Mouse (Mus musculus) forebrain, embryonic 14.5 days (tissue): ENCODE results near the gene Gcm1. TPM values are rescaled to one million over a fixed set of nuclear protein-coding genes. Genes with fewer than 3 reads are reported as not detected.

ENCODE experiments used
- ATAC-seq: fragments of 200-750 bp; cut with Nextera tagmentation; 2 replicates; pipeline ENCODE4 v1.8.0; 2017; ENCODE audit warnings: mild to moderate bottlenecking, moderate library complexity
- DNase-seq: peaks from one replicate; pipeline ENCODE4 v3.0.0-alpha.2; 2015; ENCODE audit warnings: low spot score
- H3K27ac ChIP-seq: fragments of 300-500 bp; sonication (generic); 2 replicates; pipeline ENCODE4 v1.5.1; 2014; ENCODE audit warnings: low read depth, mild to moderate bottlenecking, control low read depth, low read length, moderate library complexity
- H3K27me3 ChIP-seq: fragments of 300-500 bp; sonication (generic); replicated peaks from 2 replicates; pipeline ENCODE4 v1.6.1; 2014; ENCODE audit warnings: low read length, control low read depth, mixed read lengths; ENCODE audit not compliant: control insufficient read depth, insufficient read depth
- H3K36me3 ChIP-seq: fragments of 300-500 bp; sonication (generic); 2 replicates; pipeline ENCODE4 v1.6.1; 2014; ENCODE audit warnings: low read length, control low read depth; ENCODE audit not compliant: control insufficient read depth, insufficient read depth
- H3K4me1 ChIP-seq: fragments of 300-500 bp; sonication (generic); 2 replicates; pipeline ENCODE4 v1.6.1; 2014; ENCODE audit warnings: antibody characterized with exemption, low read length, control low read depth; ENCODE audit not compliant: control insufficient read depth, insufficient read depth
- H3K4me2 ChIP-seq: fragments of 300-500 bp; sonication (generic); 2 replicates; pipeline ENCODE4 v1.6.1; 2014; ENCODE audit warnings: mild to moderate bottlenecking, control low read depth, low read length
- H3K4me3 ChIP-seq: fragments of 300-500 bp; sonication (generic); 2 replicates; pipeline ENCODE4 v1.5.1; 2014; ENCODE audit warnings: low read depth, low read length, control low read depth
- H3K9ac ChIP-seq: fragments of 300-500 bp; sonication (generic); 2 replicates; pipeline ENCODE4 v1.6.1; 2014; ENCODE audit warnings: mild to moderate bottlenecking, low read length, control low read depth, moderate library complexity
- H3K9me3 ChIP-seq: fragments of 300-500 bp; sonication (generic); replicated peaks from 2 replicates; pipeline ENCODE4 v1.6.1; 2016; ENCODE audit warnings: low read length, control low read depth, mixed read lengths; ENCODE audit not compliant: control insufficient read depth
- WGBS: fragments of 180-500 bp; shearing (Covaris S2); extraction: QIAGEN DNeasy Blood & Tissue Kit; methylation state at CpG from one replicate; pipeline ENCODE4 v1.1.7; 2014; 5-methylcytosine and 5-hydroxymethylcytosine counted together
- polyA plus RNA-seq: library from polyadenylated mRNA; unstranded; fragments of >200 nt; fragmentation: Nextera tagmentation; extraction: Ambion mirVana; gene quantifications from 2 replicates; pipeline ENCODE4 v1.2.1, GENCODE M21; 2014

Gcm1 gene
- polyA plus RNA-seq, 1 experiment from 2014 or later: not detected

DNA sequence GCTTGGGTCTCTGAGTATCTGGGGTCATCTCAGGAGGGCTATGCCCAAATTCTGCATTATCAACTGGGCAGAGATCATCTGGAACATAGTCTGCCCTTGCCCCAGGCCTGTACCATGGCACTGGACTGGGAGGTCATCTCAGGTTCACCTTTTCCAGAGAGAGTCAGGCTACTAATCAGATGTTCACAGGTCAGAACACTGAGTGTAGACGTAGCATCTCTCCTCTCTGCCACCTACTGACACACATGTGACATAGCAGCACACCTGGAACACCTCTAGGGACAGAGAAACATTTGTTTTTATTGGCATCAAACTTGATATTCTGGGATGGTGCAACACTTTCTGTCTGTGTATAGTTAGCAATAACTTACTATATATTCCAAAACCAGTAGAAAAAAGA lies 37.9 kb upstream of the Gcm1 start:
- Histone ChIP-seq H3K9ac (no peak overlapping the region), H3K36me3 (no peaks in the 10 kb centered on the region), H3K4me3 (no peak overlapping the region), H3K4me2 (no peak overlapping the region), H3K4me1 (no peaks in the 10 kb centered on the region), H3K27me3 (no peaks in the 10 kb centered on the region), H3K9me3 (no peaks in the 10 kb centered on the region), H3K27ac (no peak overlapping the region)
- whole genome bisulfite sequencing: 42% methylated on average over 1 of the region's 1 CpGs
- ATAC-seq (no peak), DNase-seq (no peak)

DNA sequence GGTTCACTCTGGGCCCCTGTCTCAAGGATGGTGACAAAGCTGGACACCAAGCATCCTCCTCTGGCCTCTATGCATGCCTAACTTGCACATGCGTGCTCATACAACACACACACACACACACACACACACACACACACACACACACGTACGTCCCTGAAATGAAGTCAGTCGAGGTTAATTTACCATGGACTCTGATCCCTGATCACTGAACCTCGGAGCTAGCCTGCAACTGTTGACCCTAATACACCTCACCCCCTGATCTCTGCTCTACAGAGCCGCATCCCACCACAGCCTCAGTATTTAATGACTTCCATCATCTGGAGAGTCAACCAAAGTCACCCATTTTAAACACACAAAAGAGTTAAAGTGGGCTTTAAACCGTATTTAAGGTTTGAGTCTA lies 35.9 kb upstream of the Gcm1 start:
- H3K27me3 ChIP-seq: no peaks in the 10 kb centered on the region
- no peak overlapping the region for H3K4me2 ChIP-seq
- H3K36me3 ChIP-seq: no peaks in the 10 kb centered on the region
- H3K9me3 ChIP-seq: no peaks in the 10 kb centered on the region
- DNase-seq: no peak
- H3K4me3 ChIP-seq: no peak overlapping the region
- H3K4me1 ChIP-seq: no peaks in the 10 kb centered on the region
- ATAC-seq: no peak
- H3K27ac ChIP-seq: no peak overlapping the region
- WGBS: 88% methylated on average over 7 of the region's 7 CpGs
- H3K9ac ChIP-seq: no peak overlapping the region

DNA sequence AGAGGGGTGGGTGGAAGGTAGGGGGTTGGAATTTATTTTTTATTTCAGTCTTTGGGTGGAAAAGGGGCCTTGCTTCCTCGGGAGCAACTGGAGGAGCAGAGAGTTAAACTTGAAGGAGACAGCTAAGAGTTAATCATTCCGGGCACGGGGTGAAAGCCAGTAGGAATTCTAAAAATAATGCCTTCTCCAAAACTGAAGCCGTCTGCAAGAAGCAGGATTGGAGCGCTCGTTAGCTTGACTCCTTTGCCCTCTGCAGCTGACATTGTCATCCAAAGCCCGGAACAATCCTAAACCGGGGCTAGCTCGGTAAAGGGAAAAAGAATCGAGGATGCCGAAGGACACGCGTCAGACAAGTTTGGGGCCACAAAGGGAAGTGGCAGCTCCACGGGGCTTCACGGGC lies 35.4 kb upstream of the Gcm1 start:
- 57% methylated on average over 15 of the region's 15 CpGs for WGBS
- DNase-seq: no peak
- Histone ChIP-seq H3K9me3 (no peaks in the 10 kb centered on the region), H3K27me3 (no peaks in the 10 kb centered on the region), H3K27ac (no peak overlapping the region), H3K36me3 (no peaks in the 10 kb centered on the region), H3K9ac (no peak overlapping the region), H3K4me3 (no peak overlapping the region), H3K4me2 (no peak overlapping the region), H3K4me1 (no peaks in the 10 kb centered on the region)
- ATAC-seq: no peak

DNA sequence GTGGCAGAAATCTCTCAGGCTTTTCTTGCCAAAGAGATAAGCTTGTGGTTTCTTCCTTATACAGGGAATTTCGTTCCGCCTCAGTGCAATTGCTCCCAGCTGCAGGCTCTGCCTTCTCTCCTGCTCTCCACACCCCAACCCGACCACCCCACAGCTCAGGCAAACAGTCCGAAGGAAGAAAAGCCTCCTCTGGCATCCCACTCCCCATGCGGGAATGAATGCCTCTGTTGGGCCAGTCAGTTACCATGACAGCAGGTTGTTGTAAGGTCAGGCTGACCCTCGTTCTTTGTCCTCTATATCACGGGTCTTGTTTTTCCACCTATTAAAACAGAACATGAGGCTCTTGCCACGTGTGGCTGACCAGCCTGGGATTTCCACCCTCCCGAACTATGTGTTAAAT lies 30.5 kb upstream of the Gcm1 start:
- DNase-seq (no peak), ATAC-seq (no peak)
- Histone ChIP-seq H3K27ac (no peak overlapping the region), H3K9ac (no peak overlapping the region), H3K4me3 (no peak overlapping the region), H3K36me3 (no peaks in the 10 kb centered on the region), H3K27me3 (no peaks in the 10 kb centered on the region), H3K4me2 (no peak overlapping the region), H3K4me1 (no peaks in the 10 kb centered on the region), H3K9me3 (no peaks in the 10 kb centered on the region)
- 9% methylated on average over 9 of the region's 9 CpGs for WGBS

DNA sequence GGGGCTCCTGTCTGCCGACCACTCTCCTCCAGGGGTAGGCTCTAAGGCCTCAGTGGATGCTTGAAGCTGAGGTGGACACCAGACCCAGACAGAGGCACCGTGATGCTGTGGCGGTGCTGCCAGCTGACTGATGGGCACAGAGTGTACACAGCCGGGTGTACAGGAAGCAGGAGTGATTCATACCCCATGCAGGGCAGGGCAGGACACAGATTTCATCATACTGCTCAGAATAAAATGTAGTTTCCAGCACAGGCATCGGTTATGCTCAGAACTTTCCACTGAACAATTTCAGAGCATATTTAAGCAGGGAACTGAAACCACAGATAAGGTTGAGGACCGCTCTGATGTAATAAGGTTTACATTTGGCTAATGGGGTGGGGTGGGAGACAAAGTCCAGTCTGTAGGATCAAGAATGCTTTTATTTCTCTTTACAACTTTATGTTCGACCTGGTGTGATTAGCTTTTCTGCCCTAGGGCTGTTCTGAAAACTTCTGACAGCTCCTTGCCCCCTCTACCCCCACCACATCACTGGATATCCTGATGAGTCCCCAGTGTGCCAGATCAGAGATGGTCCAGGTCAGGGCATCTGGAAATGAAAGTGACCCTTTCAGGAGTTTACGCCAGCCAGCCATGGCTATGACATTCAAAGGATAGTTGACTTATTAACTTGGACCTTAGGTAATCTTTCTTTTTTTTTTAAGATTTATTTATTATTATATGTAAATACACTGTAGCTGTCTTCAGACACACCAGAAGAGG lies 29.4 kb upstream of the Gcm1 start:
- Histone ChIP-seq H3K4me3 (no peak overlapping the region), H3K4me1 (no peaks in the 10 kb centered on the region), H3K27ac (no peak overlapping the region), H3K27me3 (no peaks in the 10 kb centered on the region), H3K9ac (no peak overlapping the region), H3K36me3 (no peaks in the 10 kb centered on the region), H3K4me2 (no peak overlapping the region), H3K9me3 (no peaks in the 10 kb centered on the region)
- ATAC-seq: no peak
- no peak for DNase-seq
- WGBS: 85% methylated on average over 8 of the region's 8 CpGs

DNA sequence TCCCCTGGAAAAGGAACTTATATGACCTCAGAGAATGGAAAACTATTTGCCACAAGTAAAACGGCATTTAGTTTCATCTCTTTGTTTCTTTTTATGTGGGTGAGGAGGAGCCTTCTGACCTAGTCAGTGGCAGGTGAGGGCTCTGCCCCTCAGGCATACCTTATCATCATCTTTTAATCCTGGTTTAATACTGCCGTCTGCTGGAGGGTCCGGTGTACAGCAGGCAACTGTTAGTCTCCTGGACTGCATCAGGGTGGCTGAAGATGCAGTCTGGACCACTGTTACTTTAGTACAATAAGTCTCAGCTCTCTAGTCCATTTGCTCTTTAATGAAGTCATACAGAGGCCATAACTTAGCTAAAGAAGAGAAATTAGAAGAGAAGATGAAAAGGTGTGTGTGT lies 26.9 kb upstream of the Gcm1 start:
- H3K4me3 ChIP-seq: no peak overlapping the region
- H3K27ac ChIP-seq: no peak overlapping the region
- ATAC-seq: peak; percentile 82
- H3K27me3 ChIP-seq: no peaks in the 10 kb centered on the region
- no peaks in the 10 kb centered on the region for H3K36me3 ChIP-seq
- DNase-seq: peak; percentile 66
- H3K9me3 ChIP-seq: no peaks in the 10 kb centered on the region
- no peak overlapping the region for H3K4me2 ChIP-seq
- no peaks in the 10 kb centered on the region for H3K4me1 ChIP-seq
- H3K9ac ChIP-seq: no peak overlapping the region
- 21% methylated on average over 3 of the region's 3 CpGs for WGBS

DNA sequence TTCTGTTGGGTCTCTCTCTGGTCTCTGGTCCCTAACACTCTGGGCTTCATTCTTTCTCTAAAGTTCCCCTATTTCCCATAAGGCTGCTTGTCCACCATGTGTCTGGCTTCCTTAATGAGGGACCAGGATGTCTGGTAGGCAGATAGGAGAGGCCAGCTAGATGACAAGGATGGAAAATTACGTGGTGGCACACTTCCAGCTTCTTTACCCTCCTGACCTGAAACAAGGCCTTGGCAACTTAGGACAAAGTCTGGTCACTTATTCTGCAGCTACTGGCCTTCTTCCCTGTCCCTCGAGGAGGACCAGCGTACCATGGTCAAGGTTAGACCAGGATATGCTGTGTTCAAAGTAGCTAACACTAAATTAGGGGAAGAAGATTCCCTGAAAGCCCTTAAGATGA lies 24.6 kb upstream of the Gcm1 start:
- no peak overlapping the region for H3K27ac ChIP-seq
- no peaks in the 10 kb centered on the region for H3K9me3 ChIP-seq
- H3K9ac ChIP-seq: no peak overlapping the region
- no peak for ATAC-seq
- H3K36me3 ChIP-seq: no peaks in the 10 kb centered on the region
- no peak for DNase-seq
- H3K4me3 ChIP-seq: no peak overlapping the region
- no peaks in the 10 kb centered on the region for H3K4me1 ChIP-seq
- no peak overlapping the region for H3K4me2 ChIP-seq
- no peaks in the 10 kb centered on the region for H3K27me3 ChIP-seq
- WGBS: 88% methylated on average over 3 of the region's 3 CpGs

DNA sequence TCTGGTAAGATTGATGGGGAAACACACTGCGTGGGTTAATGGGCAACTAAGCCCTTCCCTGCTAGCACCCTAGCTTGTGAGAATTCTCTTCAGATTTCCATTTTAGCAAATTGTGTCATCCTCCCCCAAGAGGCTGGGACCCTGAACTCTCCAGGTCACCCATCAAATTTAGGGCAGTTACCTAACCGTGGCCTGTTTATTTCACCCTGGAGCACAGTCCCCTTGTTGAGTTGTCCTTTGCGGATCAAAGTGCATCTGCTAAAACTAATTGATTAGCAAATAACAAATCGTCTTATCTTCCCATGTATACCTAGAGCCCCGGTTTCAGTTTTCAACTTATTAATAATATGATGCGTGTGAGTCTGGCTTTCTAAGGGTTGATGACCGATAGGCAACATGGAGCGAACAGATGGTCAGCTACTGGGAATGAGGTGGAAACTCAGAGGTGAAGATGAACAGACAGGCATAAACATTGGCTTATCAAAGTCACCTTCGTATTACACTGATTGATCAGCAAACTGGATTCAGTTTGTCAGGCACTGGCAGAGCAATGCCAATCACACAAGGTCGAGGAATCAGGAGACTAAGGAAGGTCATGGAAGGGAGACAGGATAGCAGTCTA lies 20.8 kb upstream of the Gcm1 start:
- DNase-seq (no peak), ATAC-seq (no peak)
- Histone ChIP-seq H3K4me1 (no peaks in the 10 kb centered on the region), H3K27ac (no peak overlapping the region), H3K4me2 (no peak overlapping the region), H3K27me3 (no peaks in the 10 kb centered on the region), H3K36me3 (no peaks in the 10 kb centered on the region), H3K4me3 (no peak overlapping the region), H3K9me3 (no peaks in the 10 kb centered on the region), H3K9ac (no peak overlapping the region)
- WGBS: 93% methylated on average over 10 of the region's 10 CpGs

DNA sequence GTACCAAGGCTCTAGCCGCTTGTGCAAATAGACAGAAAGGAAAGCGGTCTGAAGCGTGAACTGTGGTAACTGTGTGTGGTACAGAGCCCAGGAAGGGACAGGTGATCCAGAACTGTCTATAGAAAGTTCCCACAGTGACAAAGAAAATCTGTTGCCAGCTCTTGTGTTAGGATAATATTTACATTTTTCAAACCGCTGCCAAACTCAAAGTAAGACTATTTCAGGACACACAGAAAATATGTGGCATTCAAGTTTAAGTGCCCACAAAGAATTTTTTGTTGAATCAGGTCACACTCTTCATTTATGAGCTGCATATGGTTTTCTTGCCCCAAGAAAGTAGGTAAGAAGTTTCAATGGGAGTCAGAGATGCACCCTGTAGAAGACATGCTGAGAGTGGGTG lies 18.8 kb upstream of the Gcm1 start:
- DNase-seq (no peak), ATAC-seq (no peak)
- no peaks in the 10 kb centered on the region for H3K9me3 ChIP-seq
- H3K27me3 ChIP-seq: no peaks in the 10 kb centered on the region
- no peak overlapping the region for H3K4me2 ChIP-seq
- H3K36me3 ChIP-seq: no peaks in the 10 kb centered on the region
- H3K9ac ChIP-seq: no peak overlapping the region
- WGBS: 93% methylated on average over 4 of the region's 4 CpGs
- no peak overlapping the region for H3K4me3 ChIP-seq
- H3K27ac ChIP-seq: no peak overlapping the region
- no peaks in the 10 kb centered on the region for H3K4me1 ChIP-seq
